Comparison of ENCODE assay signal across 8 mouse cellular contexts in the genomic region with DNA sequence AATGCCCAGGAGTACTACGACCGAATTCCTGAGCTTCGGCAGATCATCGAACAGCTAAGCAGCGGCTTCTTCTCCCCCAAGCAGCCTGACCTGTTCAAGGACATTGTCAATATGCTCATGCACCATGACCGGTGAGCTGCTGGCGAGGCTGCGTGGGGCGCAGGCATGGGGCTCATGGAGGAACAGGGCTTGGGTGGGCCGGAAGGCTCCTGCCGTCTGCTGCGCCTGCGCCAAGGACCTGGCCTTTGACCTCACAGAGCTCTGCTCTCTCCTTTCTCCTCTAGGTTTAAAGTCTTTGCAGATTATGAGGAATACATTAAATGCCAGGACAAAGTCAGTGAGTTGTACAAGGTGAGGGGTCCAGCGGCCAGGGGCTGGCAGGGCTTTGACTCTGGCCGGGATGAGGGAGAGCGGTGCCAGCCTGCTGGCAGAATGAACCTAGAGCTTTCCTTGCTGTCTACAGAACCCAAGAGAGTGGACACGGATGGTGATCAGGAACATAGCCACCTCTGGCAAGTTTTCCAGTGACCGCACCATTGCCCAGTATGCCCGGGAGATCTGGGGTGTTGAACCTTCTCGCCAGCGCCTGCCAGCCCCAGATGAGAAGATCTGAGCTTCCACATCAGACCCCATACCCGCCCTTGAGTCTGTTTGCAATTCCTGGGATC. TPM values are rescaled to one million over a fixed set of nuclear protein-coding genes. Genes with fewer than 3 reads are reported as not detected.
DNase-seq lines count a peak whose midpoint lies in the region; ATAC-seq and TF ChIP-seq lines count a peak whose summit lies in the region.

No protein-coding gene starts in this region.

- no peak overlapping the region for H3K9ac ChIP-seq in embryonic facial prominence, embryonic 14.5 days (ENCODE audit: low read depth, low read length)
- no peak overlapping the region for H3K9ac ChIP-seq in intestine, embryonic 15.5 days
- no peak overlapping the region for H3K9ac ChIP-seq in intestine, embryonic 16.5 days (ENCODE audit: low read depth, low read length)
- H3K9ac ChIP-seq in ES-Bruce4 (ENCODE audit: low read depth, poor library complexity, severe bottlenecking), result peak overlapping the region; percentile 86; the same call in 1 of the 2 replicates
- H3K9ac ChIP-seq in midbrain, embryonic 14.5 days (replicated peaks; ENCODE audit: low read length), result no peak overlapping the region

- DNase-seq in embryonic facial prominence, embryonic 14.5 days (ENCODE audit: low spot score), result no peak
- DNase-seq in embryonic facial prominence, embryonic 10.5 days (ENCODE audit: low spot score), result no peak
- no peak for DNase-seq in midbrain, embryonic 14.5 days
- DNase-seq in left cerebral cortex, adult 8-10 months (ENCODE audit: low spot score in 2 of 2), result no peak
- no peak for DNase-seq in frontal cortex, postnatal 36 days (ENCODE audit: low spot score in 2 of 2)

- H3K36me3 ChIP-seq in embryonic facial prominence, embryonic 14.5 days (ENCODE audit: control insufficient read depth, insufficient read depth, low read length), result no peaks in the 10 kb centered on the region
- H3K36me3 ChIP-seq in embryonic facial prominence, embryonic 10.5 days (replicated peaks), result no peaks in the 10 kb centered on the region
- no peaks in the 10 kb centered on the region for H3K36me3 ChIP-seq in intestine, embryonic 15.5 days
- H3K36me3 ChIP-seq in intestine, embryonic 16.5 days (ENCODE audit: control insufficient read depth, insufficient read depth, low read length), result 0 out of 2 replicates have a peak, but pooled peaks cover 3% of the 10 kb centered on the region
- H3K36me3 ChIP-seq in ES-Bruce4 (ENCODE audit: control insufficient read depth, insufficient read depth, low read length, poor library complexity, severe bottlenecking), result no peaks in the 10 kb centered on the region
- no peaks in the 10 kb centered on the region for H3K36me3 ChIP-seq in midbrain, embryonic 14.5 days (ENCODE audit: control insufficient read depth, insufficient read depth, low read length)

- H3K9me3 ChIP-seq in embryonic facial prominence, embryonic 14.5 days (ENCODE audit: control insufficient read depth, low read length), result no peaks in the 10 kb centered on the region
- no peaks in the 10 kb centered on the region for H3K9me3 ChIP-seq in embryonic facial prominence, embryonic 10.5 days
- no peaks in the 10 kb centered on the region for H3K9me3 ChIP-seq in intestine, embryonic 15.5 days
- H3K9me3 ChIP-seq in intestine, embryonic 16.5 days (ENCODE audit: control insufficient read depth, low read length), result no peaks in the 10 kb centered on the region
- H3K9me3 ChIP-seq in ES-Bruce4 (replicated peaks; ENCODE audit: control insufficient read depth, insufficient read depth, low read length, poor library complexity, severe bottlenecking), result no peaks in the 10 kb centered on the region
- no peaks in the 10 kb centered on the region for H3K9me3 ChIP-seq in midbrain, embryonic 14.5 days (ENCODE audit: control insufficient read depth, low read length)

- no peak for TF ChIP-seq CTCF in ES-Bruce4 (IDR thresholded peaks at IDR 0.05; ENCODE audit: low read depth, low read length)

- H3K4me3 ChIP-seq in embryonic facial prominence, embryonic 14.5 days (ENCODE audit: low read depth, low read length), result 0 out of 2 replicates have a peak overlapping the region, but pooled peaks have one; percentile 66
- H3K4me3 ChIP-seq in embryonic facial prominence, embryonic 10.5 days, result no peak overlapping the region; the same call in 1 of the 2 replicates
- H3K4me3 ChIP-seq in intestine, embryonic 15.5 days (replicated peaks), result no peak overlapping the region
- no peak overlapping the region for H3K4me3 ChIP-seq in intestine, embryonic 16.5 days (ENCODE audit: low read length)
- peak overlapping the region; percentile 31; the same call in 1 of the 2 replicates for H3K4me3 ChIP-seq in ES-Bruce4 (ENCODE audit: low read depth, low read length)
- no peak overlapping the region for H3K4me3 ChIP-seq in midbrain, embryonic 14.5 days (replicated peaks; ENCODE audit: low read depth, low read length)

- no peak for TF ChIP-seq EP300 in ES-Bruce4 (IDR thresholded peaks at IDR 0.05; ENCODE audit: insufficient read depth, low read depth, low read length)

- peaks cover 37% of the 10 kb centered on the region for H3K27me3 ChIP-seq in embryonic facial prominence, embryonic 14.5 days (replicated peaks; ENCODE audit: control insufficient read depth, insufficient read depth, low read length)
- H3K27me3 ChIP-seq in embryonic facial prominence, embryonic 10.5 days (replicated peaks; ENCODE audit: low read depth, poor library complexity, severe bottlenecking), result peaks cover 66% of the 10 kb centered on the region
- H3K27me3 ChIP-seq in intestine, embryonic 15.5 days (replicated peaks), result peaks cover 24% of the 10 kb centered on the region
- peaks cover 21% of the 10 kb centered on the region for H3K27me3 ChIP-seq in intestine, embryonic 16.5 days (replicated peaks; ENCODE audit: control insufficient read depth, insufficient read depth, low read length)
- H3K27me3 ChIP-seq in ES-Bruce4 (ENCODE audit: control insufficient read depth, insufficient read depth, low read length, poor library complexity, severe bottlenecking), result no peaks in the 10 kb centered on the region
- H3K27me3 ChIP-seq in midbrain, embryonic 14.5 days (ENCODE audit: control insufficient read depth, insufficient read depth, low read length), result peaks cover 12% of the 10 kb centered on the region; the same call in 1 of the 2 replicates

- no peak for ATAC-seq in embryonic facial prominence, embryonic 14.5 days (ENCODE audit: low read depth)
- no peak for ATAC-seq in intestine, embryonic 15.5 days
- ATAC-seq in intestine, embryonic 16.5 days, result no peak
- ATAC-seq in midbrain, embryonic 14.5 days (ENCODE audit: low FRiP score, low TSS enrichment), result no peak

- no peak for TF ChIP-seq POLR2A in ES-Bruce4 (IDR thresholded peaks at IDR 0.05; ENCODE audit: insufficient read depth, low read length)

- no peak overlapping the region for H3K27ac ChIP-seq in embryonic facial prominence, embryonic 14.5 days (replicated peaks; ENCODE audit: low read depth, low read length)
- H3K27ac ChIP-seq in embryonic facial prominence, embryonic 10.5 days (replicated peaks), result no peak overlapping the region
- no peak overlapping the region for H3K27ac ChIP-seq in intestine, embryonic 15.5 days
- no peak overlapping the region for H3K27ac ChIP-seq in intestine, embryonic 16.5 days (ENCODE audit: low read length)
- no peak overlapping the region for H3K27ac ChIP-seq in ES-Bruce4 (ENCODE audit: insufficient read depth, low read length)
- no peak overlapping the region for H3K27ac ChIP-seq in midbrain, embryonic 14.5 days (replicated peaks; ENCODE audit: low read depth, low read length)

- H3K4me1 ChIP-seq in embryonic facial prominence, embryonic 14.5 days (ENCODE audit: control insufficient read depth, insufficient read depth, low read length), result peaks cover 32% of the 10 kb centered on the region
- H3K4me1 ChIP-seq in embryonic facial prominence, embryonic 10.5 days, result peaks cover 46% of the 10 kb centered on the region
- peaks cover 39% of the 10 kb centered on the region for H3K4me1 ChIP-seq in intestine, embryonic 15.5 days (replicated peaks)
- peaks cover 28% of the 10 kb centered on the region for H3K4me1 ChIP-seq in intestine, embryonic 16.5 days (ENCODE audit: control insufficient read depth, insufficient read depth, low read length)
- H3K4me1 ChIP-seq in ES-Bruce4 (ENCODE audit: control insufficient read depth, insufficient read depth, low read length), result no peaks in the 10 kb centered on the region
- H3K4me1 ChIP-seq in midbrain, embryonic 14.5 days (ENCODE audit: control insufficient read depth, insufficient read depth, low read length), result peaks cover 27% of the 10 kb centered on the region

- H3K4me2 ChIP-seq in embryonic facial prominence, embryonic 14.5 days (ENCODE audit: low read depth, low read length), result no peak overlapping the region
- H3K4me2 ChIP-seq in intestine, embryonic 15.5 days (replicated peaks), result peak overlapping the region; percentile 98
- H3K4me2 ChIP-seq in intestine, embryonic 16.5 days (ENCODE audit: low read depth, low read length), result no peak overlapping the region
- H3K4me2 ChIP-seq in midbrain, embryonic 14.5 days (ENCODE audit: low read length), result peak overlapping the region; percentile 99; the same call in 1 of the 2 replicates

- WGBS in embryonic facial prominence, embryonic 14.5 days, result 85% methylated on average over 22 of the region's 22 CpGs
- WGBS in embryonic facial prominence, embryonic 10.5 days, result 84% methylated on average over 22 of the region's 22 CpGs
- WGBS in intestine, embryonic 15.5 days, result 83% methylated on average over 22 of the region's 22 CpGs
- 84% methylated on average over 22 of the region's 22 CpGs for WGBS in intestine, embryonic 16.5 days
- 85% methylated on average over 22 of the region's 22 CpGs for WGBS in midbrain, embryonic 14.5 days

RNA-seq across cellular contexts. Expression of gene Rasgrp2, which starts 1.4 kb away (rescaled TPM):
- 36.2 and 48.2 TPM in 2 replicates for polyA plus RNA-seq in embryonic facial prominence, embryonic 14.5 days (2014; fragmentation: Nextera tagmentation; extraction: Ambion mirVana)
- 14.2 and 18.6 TPM in 2 replicates for polyA plus RNA-seq in embryonic facial prominence, embryonic 10.5 days (2016; fragmentation: Nextera tagmentation; extraction: Ambion mirVana)
- polyA plus RNA-seq in intestine, embryonic 15.5 days (2015; fragmentation: Nextera tagmentation; extraction: Ambion mirVana), result 36.9 and 48.6 TPM in 2 replicates
- polyA plus RNA-seq in intestine, embryonic 16.5 days (2015; fragmentation: Nextera tagmentation; extraction: Ambion mirVana), result 41.8 and 47.0 TPM in 2 replicates
- 37.9 and 48.6 TPM in 2 replicates for polyA plus RNA-seq in ES-Bruce4 (2011; ENCODE audit: insufficient read depth, insufficient read length, low read depth, missing spikeins)
- polyA plus RNA-seq in midbrain, embryonic 14.5 days (2014; fragmentation: Nextera tagmentation; extraction: Ambion mirVana), result 32.9 and 58.5 TPM in 2 replicates
- total RNA-seq in left cerebral cortex, adult 8-10 months (2022), result 100 to 1,000 TPM; 107 to 128 (median 115) TPM

RNA-seq across cellular contexts. Expression of gene Pygm, which starts 13.5 kb away (rescaled TPM):
- 49.5 and 84.3 TPM in 2 replicates for polyA plus RNA-seq in embryonic facial prominence, embryonic 14.5 days (2014; fragmentation: Nextera tagmentation; extraction: Ambion mirVana)
- 1.1 and 2.2 TPM in 2 replicates for polyA plus RNA-seq in embryonic facial prominence, embryonic 10.5 days (2016; fragmentation: Nextera tagmentation; extraction: Ambion mirVana)
- 6.1 and 6.3 TPM in 2 replicates for polyA plus RNA-seq in intestine, embryonic 15.5 days (2015; fragmentation: Nextera tagmentation; extraction: Ambion mirVana)
- polyA plus RNA-seq in intestine, embryonic 16.5 days (2015; fragmentation: Nextera tagmentation; extraction: Ambion mirVana), result 6.0 and 6.8 TPM in 2 replicates
- polyA plus RNA-seq in ES-Bruce4 (2011; ENCODE audit: insufficient read depth, insufficient read length, low read depth, missing spikeins), result 4.1 and 4.6 TPM in 2 replicates
- 2.0 and 2.9 TPM in 2 replicates for polyA plus RNA-seq in midbrain, embryonic 14.5 days (2014; fragmentation: Nextera tagmentation; extraction: Ambion mirVana)
- 10 to 100 TPM; 25.2 to 37.8 (median 32.7) TPM for total RNA-seq in left cerebral cortex, adult 8-10 months (2022)

RNA-seq across cellular contexts. Expression of gene Nrxn2, which starts 20.8 kb away (rescaled TPM):
- 2.3 and 3.4 TPM in 2 replicates for polyA plus RNA-seq in embryonic facial prominence, embryonic 14.5 days (2014; fragmentation: Nextera tagmentation; extraction: Ambion mirVana)
- polyA plus RNA-seq in embryonic facial prominence, embryonic 10.5 days (2016; fragmentation: Nextera tagmentation; extraction: Ambion mirVana), result 1.9 TPM in 2 replicates
- 1.1 and 2.0 TPM in 2 replicates for polyA plus RNA-seq in intestine, embryonic 15.5 days (2015; fragmentation: Nextera tagmentation; extraction: Ambion mirVana)
- 0.73 and 0.97 TPM in 2 replicates for polyA plus RNA-seq in intestine, embryonic 16.5 days (2015; fragmentation: Nextera tagmentation; extraction: Ambion mirVana)
- 5.6 and 7.0 TPM in 2 replicates for polyA plus RNA-seq in ES-Bruce4 (2011; ENCODE audit: insufficient read depth, insufficient read length, low read depth, missing spikeins)
- polyA plus RNA-seq in midbrain, embryonic 14.5 days (2014; fragmentation: Nextera tagmentation; extraction: Ambion mirVana), result 54.1 and 105 TPM in 2 replicates
- total RNA-seq in left cerebral cortex, adult 8-10 months (2022), result 100 to 1,000 TPM; 469 to 523 (median 497) TPM

RNA-seq across cellular contexts. Expression of gene Sf1, which starts 34.2 kb away (rescaled TPM):
- polyA plus RNA-seq in embryonic facial prominence, embryonic 14.5 days (2014; fragmentation: Nextera tagmentation; extraction: Ambion mirVana), result 135 and 140 TPM in 2 replicates
- polyA plus RNA-seq in embryonic facial prominence, embryonic 10.5 days (2016; fragmentation: Nextera tagmentation; extraction: Ambion mirVana), result 185 and 205 TPM in 2 replicates
- 118 and 129 TPM in 2 replicates for polyA plus RNA-seq in intestine, embryonic 15.5 days (2015; fragmentation: Nextera tagmentation; extraction: Ambion mirVana)
- polyA plus RNA-seq in intestine, embryonic 16.5 days (2015; fragmentation: Nextera tagmentation; extraction: Ambion mirVana), result 94.7 and 103 TPM in 2 replicates
- 333 and 355 TPM in 2 replicates for polyA plus RNA-seq in ES-Bruce4 (2011; ENCODE audit: insufficient read depth, insufficient read length, low read depth, missing spikeins)
- 99.6 and 125 TPM in 2 replicates for polyA plus RNA-seq in midbrain, embryonic 14.5 days (2014; fragmentation: Nextera tagmentation; extraction: Ambion mirVana)
- 100 to 1,000 TPM; 164 to 203 (median 187) TPM for total RNA-seq in left cerebral cortex, adult 8-10 months (2022)

RNA-seq across cellular contexts. Expression of gene Map4k2, which starts 56.8 kb away (rescaled TPM):
- polyA plus RNA-seq in embryonic facial prominence, embryonic 14.5 days (2014; fragmentation: Nextera tagmentation; extraction: Ambion mirVana), result 9.8 and 9.9 TPM in 2 replicates
- polyA plus RNA-seq in embryonic facial prominence, embryonic 10.5 days (2016; fragmentation: Nextera tagmentation; extraction: Ambion mirVana), result 11.0 and 14.0 TPM in 2 replicates
- 8.8 and 11.0 TPM in 2 replicates for polyA plus RNA-seq in intestine, embryonic 15.5 days (2015; fragmentation: Nextera tagmentation; extraction: Ambion mirVana)
- polyA plus RNA-seq in intestine, embryonic 16.5 days (2015; fragmentation: Nextera tagmentation; extraction: Ambion mirVana), result 7.9 and 10.0 TPM in 2 replicates
- polyA plus RNA-seq in ES-Bruce4 (2011; ENCODE audit: insufficient read depth, insufficient read length, low read depth, missing spikeins), result 10.7 and 16.9 TPM in 2 replicates
- 14.3 and 18.8 TPM in 2 replicates for polyA plus RNA-seq in midbrain, embryonic 14.5 days (2014; fragmentation: Nextera tagmentation; extraction: Ambion mirVana)
- total RNA-seq in left cerebral cortex, adult 8-10 months (2022), result 100 to 1,000 TPM in 2 of 4 experiments, 10 to 100 TPM in 2; 91.7 to 111 (median 101) TPM

Comparison
In these comparisons a context has a peak if more than half of its experiments do, and no peak if none do; other contexts are left out.
1. H3K4me2 ChIP-seq: peak in intestine, embryonic 15.5 days (single experiment) and midbrain, embryonic 14.5 days (single experiment); none in embryonic facial prominence, embryonic 14.5 days (single experiment) and intestine, embryonic 16.5 days (single experiment).
2. H3K4me3 ChIP-seq: peak in embryonic facial prominence, embryonic 14.5 days (single experiment) and ES-Bruce4 (single experiment); none in embryonic facial prominence, embryonic 10.5 days (single experiment), intestine, embryonic 15.5 days (single experiment), intestine, embryonic 16.5 days (single experiment) and midbrain, embryonic 14.5 days (single experiment).